Mouse (Mus musculus) neural tube, embryonic 11.5 days (tissue): ENCODE data around the gene Pde4c. TPM values are rescaled to one million over a fixed set of nuclear protein-coding genes. Genes with fewer than 3 reads are reported as not detected.

Source experiments
- ATAC-seq: fragments of 200-750 bp; cut with Nextera tagmentation; 2 replicates; pipeline ENCODE4 v1.8.0; 2017; ENCODE audit warnings: moderate number of reproducible peaks, mild to moderate bottlenecking, moderate TSS enrichment, moderate library complexity; ENCODE audit not compliant: insufficient read depth, low FRiP score, low TSS enrichment
- DNase-seq: peaks from one replicate; pipeline ENCODE4 v3.0.0-alpha.2; 2015; ENCODE audit warnings: low spot score
- H3K27ac ChIP-seq: fragments of 300-500 bp; sonication (generic); 2 replicates; pipeline ENCODE4 v1.5.1; 2014; ENCODE audit warnings: low read depth, mild to moderate bottlenecking, low read length
- H3K27me3 ChIP-seq: fragments of 300-500 bp; sonication (generic); 2 replicates; pipeline ENCODE4 v1.6.1; 2014; ENCODE audit warnings: mild to moderate bottlenecking, low read length, mixed read lengths; ENCODE audit not compliant: control insufficient read depth, insufficient read depth
- H3K36me3 ChIP-seq: fragments of 300-500 bp; sonication (generic); 2 replicates; pipeline ENCODE4 v1.6.1; 2014; ENCODE audit warnings: mild to moderate bottlenecking, low read length, moderate library complexity, mixed read lengths; ENCODE audit not compliant: control insufficient read depth, insufficient read depth
- H3K4me1 ChIP-seq: fragments of 300-500 bp; sonication (generic); 2 replicates; pipeline ENCODE4 v1.6.1; 2014; ENCODE audit warnings: low read length, mixed read lengths; ENCODE audit not compliant: control insufficient read depth, insufficient read depth
- H3K4me2 ChIP-seq: fragments of 300-500 bp; sonication (generic); 2 replicates; pipeline ENCODE4 v1.6.1; 2014; ENCODE audit warnings: low read depth, mild to moderate bottlenecking, moderate library complexity
- H3K4me3 ChIP-seq: fragments of 300-500 bp; sonication (generic); 2 replicates; pipeline ENCODE4 v1.5.1; 2014; ENCODE audit warnings: low read depth, low read length
- H3K9ac ChIP-seq: fragments of 300-500 bp; sonication (generic); 2 replicates; pipeline ENCODE4 v1.6.1; 2014; ENCODE audit warnings: mild to moderate bottlenecking, low read length
- H3K9me3 ChIP-seq: fragments of 300-500 bp; sonication (generic); 2 replicates; pipeline ENCODE4 v1.6.1; 2016; ENCODE audit warnings: low read length; ENCODE audit not compliant: control insufficient read depth
- WGBS: fragments of 180-500 bp; shearing (Covaris S2); extraction: QIAGEN DNeasy Blood & Tissue Kit; methylation state at CpG from one replicate; pipeline ENCODE4 v1.1.7; 2014; 5-methylcytosine and 5-hydroxymethylcytosine counted together
- polyA plus RNA-seq: library from polyadenylated mRNA; unstranded; fragments of >200 nt; fragmentation: Nextera tagmentation; extraction: Ambion mirVana; gene quantifications from 2 replicates; pipeline ENCODE4 v1.2.1, GENCODE M21; 2014

The Pde4c gene
- polyA plus RNA-seq, 1 experiment from 2014 or later, result 0.42 TPM

DNA sequence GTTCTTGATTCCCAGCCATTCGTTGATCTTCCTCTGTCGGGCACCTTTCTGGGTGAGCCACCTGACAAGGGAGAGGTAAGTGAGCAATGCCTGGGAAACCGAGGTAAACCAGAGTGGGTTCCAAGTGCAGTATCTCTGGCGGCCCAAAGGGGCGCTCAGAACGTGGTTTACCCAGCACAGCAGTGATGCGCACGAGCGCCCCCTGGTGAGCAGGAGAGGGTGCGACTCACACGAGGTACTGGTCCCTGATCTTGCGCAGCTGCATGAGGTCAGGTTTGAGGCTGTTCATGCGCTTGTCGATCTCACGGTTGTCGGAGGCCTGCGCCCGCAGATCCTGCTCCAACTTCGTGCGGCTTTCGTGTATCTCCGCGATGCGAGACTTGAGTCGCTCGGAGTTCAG lies 45.8 kb downstream of the Pde4c start:
- no peak overlapping the region for H3K4me2 ChIP-seq
- 8% methylated on average over 26 of the region's 26 CpGs for WGBS
- DNase-seq, result peak; percentile 95
- H3K9me3 ChIP-seq, result no peaks in the 10 kb centered on the region
- no peaks in the 10 kb centered on the region for H3K27me3 ChIP-seq
- H3K27ac ChIP-seq, result no peak overlapping the region
- ATAC-seq, result peak; percentile 54; the same call in 1 of the 2 replicates
- H3K4me3 ChIP-seq, result no peak overlapping the region
- H3K36me3 ChIP-seq, result peaks cover 17% of the 10 kb centered on the region
- peaks cover 16% of the 10 kb centered on the region for H3K4me1 ChIP-seq
- no peak overlapping the region for H3K9ac ChIP-seq

DNA sequence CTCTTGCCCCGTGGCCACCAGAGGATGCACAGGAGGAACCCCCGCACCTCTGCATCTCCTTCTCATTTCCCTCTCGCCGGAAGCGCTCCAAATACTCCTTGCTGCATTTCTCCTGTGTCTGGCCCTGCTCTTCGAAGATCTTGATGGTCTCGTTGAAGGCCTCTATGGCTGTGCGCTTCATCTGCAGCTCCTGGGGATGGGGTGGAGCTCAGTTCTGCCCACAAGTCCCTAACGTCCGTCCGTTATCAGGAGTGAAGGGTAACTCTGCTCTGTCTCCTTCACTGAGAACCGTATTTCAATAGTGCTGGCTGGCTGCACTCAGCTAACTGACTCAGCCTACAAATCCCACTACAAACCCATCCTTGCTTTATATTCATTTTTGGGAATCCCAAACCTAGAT lies 46.3 kb downstream of the Pde4c start:
- DNase-seq (no peak), ATAC-seq (no peak)
- Histone ChIP-seq H3K4me1 (peaks cover 16% of the 10 kb centered on the region), H3K36me3 (peaks cover 17% of the 10 kb centered on the region), H3K4me3 (no peak overlapping the region), H3K9me3 (no peaks in the 10 kb centered on the region), H3K9ac (no peak overlapping the region), H3K27me3 (no peaks in the 10 kb centered on the region), H3K4me2 (no peak overlapping the region), H3K27ac (no peak overlapping the region)
- WGBS, result 77% methylated on average over 12 of the region's 12 CpGs

DNA sequence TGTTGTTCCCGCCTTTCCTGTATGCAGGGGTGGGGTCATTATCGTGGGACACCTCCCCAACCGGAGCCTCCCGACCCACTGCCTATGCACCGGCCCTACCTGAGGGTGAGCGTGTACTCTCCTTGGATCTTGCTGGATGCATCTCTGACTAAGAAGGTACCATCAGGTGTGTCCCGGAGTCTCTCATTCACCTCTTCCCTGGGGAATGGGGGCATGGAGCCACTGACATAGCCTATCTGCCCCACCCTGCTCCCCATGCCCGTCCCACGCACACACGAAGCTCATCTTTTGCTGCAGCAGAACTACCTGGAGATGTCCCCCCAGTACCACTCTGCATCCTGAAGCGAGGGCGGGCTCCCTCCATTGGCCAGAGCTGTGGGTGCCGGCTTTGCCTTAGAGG lies 47.2 kb downstream of the Pde4c start:
- no peak overlapping the region for H3K9ac ChIP-seq
- DNase-seq (no peak), ATAC-seq (no peak)
- H3K4me2 ChIP-seq, result no peak overlapping the region
- H3K27ac ChIP-seq, result no peak overlapping the region
- peaks cover 17% of the 10 kb centered on the region for H3K4me1 ChIP-seq
- no peak overlapping the region for H3K4me3 ChIP-seq
- H3K36me3 ChIP-seq, result peaks cover 17% of the 10 kb centered on the region
- H3K9me3 ChIP-seq, result no peaks in the 10 kb centered on the region
- WGBS, result 93% methylated on average over 13 of the region's 13 CpGs
- no peaks in the 10 kb centered on the region for H3K27me3 ChIP-seq

DNA sequence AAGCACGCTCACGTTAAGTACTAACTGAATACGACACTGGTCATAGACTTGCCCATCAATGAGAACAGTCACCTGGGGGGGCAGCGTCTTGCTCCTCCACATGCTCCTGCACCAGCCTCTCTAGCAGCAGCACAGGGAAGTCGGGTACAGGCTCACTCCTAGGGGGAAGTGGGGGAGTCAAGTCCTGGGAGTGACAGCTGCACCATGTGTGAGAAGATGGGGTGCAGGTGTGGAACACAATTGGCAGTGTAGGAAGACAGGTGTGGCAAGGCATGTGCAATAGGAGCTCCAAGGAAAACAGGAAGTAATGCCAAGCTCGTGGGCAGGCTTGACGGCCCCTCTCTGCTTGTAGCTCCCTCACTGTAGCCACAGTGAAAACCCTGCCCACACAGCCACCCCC lies 47.7 kb downstream of the Pde4c start:
- Histone ChIP-seq H3K27ac (no peak overlapping the region), H3K27me3 (no peaks in the 10 kb centered on the region), H3K9me3 (no peaks in the 10 kb centered on the region), H3K4me2 (no peak overlapping the region), H3K9ac (no peak overlapping the region), H3K4me1 (peaks cover 13% of the 10 kb centered on the region), H3K4me3 (no peak overlapping the region), H3K36me3 (peaks cover 17% of the 10 kb centered on the region)
- ATAC-seq, result no peak
- DNase-seq, result no peak
- 94% methylated on average over 7 of the region's 7 CpGs for WGBS

DNA sequence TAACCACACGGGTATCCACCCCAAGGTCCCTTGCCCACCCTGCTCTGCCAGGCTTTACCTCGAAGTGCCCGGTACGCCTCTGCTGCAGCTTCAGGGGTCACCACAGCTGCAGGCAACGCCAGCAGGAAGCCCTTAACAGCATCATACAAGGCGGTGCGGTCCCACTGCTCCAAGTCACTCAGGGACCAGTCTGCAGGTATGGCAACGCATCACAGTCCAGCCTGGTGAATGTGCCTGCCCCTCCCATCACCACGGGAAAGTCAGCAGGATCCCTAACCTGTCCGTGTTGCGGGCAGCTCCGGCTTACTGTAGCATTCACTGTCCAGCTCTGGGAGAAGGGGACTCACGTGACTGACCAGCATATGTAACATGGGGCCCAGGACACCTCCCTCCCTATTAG lies 48.6 kb downstream of the Pde4c start:
- no peak overlapping the region for H3K27ac ChIP-seq
- WGBS, result 95% methylated on average over 13 of the region's 13 CpGs
- no peaks in the 10 kb centered on the region for H3K9me3 ChIP-seq
- DNase-seq (no peak), ATAC-seq (no peak)
- peaks cover 17% of the 10 kb centered on the region for H3K36me3 ChIP-seq
- H3K27me3 ChIP-seq, result no peaks in the 10 kb centered on the region
- H3K4me2 ChIP-seq, result no peak overlapping the region
- 0 out of 2 replicates have a peak, but pooled peaks cover 5% of the 10 kb centered on the region for H3K4me1 ChIP-seq
- H3K9ac ChIP-seq, result no peak overlapping the region
- H3K4me3 ChIP-seq, result no peak overlapping the region

DNA sequence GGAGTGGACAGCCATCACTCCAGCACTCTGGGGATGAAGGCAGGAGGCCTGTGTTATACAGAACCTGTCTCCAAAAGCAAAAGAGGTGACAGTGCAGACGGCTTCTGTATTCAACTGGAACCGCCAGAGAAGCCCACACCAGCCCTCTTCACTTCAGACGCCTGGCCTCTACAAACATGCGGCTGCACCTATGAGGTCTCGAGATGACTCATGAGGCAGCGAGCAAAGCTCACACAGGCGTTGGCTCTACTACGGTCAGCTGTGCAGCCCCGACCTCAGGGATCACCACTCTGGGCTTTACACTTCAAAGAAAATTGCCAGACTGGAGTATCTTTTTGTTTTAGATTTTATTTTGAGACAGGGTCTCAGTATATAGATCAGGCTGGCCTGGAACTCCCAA lies 49.4 kb downstream of the Pde4c start:
- H3K4me1 ChIP-seq, result peaks cover 9% of the 10 kb centered on the region; the same call in 1 of the 2 replicates
- ATAC-seq, result no peak
- no peaks in the 10 kb centered on the region for H3K9me3 ChIP-seq
- H3K9ac ChIP-seq, result no peak overlapping the region
- H3K4me2 ChIP-seq, result no peak overlapping the region
- DNase-seq, result no peak
- H3K36me3 ChIP-seq, result peaks cover 17% of the 10 kb centered on the region
- no peak overlapping the region for H3K27ac ChIP-seq
- H3K4me3 ChIP-seq, result no peak overlapping the region
- no peaks in the 10 kb centered on the region for H3K27me3 ChIP-seq
- 89% methylated on average over 9 of the region's 9 CpGs for WGBS

DNA sequence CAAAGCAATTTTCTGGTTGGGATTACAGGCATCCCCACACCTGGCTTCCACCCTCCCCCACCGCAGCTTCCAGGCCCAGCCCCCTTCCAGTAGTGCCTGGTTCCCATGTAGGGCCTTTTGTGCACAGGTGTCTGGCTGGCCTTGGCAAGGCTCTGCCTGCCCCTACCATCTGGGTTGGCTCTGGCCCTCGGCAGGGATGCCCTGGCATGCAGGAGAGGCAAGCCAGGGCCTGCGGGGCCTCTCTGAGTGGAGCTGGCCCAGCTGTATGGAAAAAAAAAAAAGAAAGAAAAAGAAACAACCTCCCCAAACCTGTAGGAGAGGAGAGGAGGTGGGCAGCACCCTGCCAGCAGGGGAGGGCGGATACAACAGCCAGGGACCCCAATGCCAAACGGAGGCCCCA lies 49.9 kb downstream of the Pde4c start:
- no peak overlapping the region for H3K4me2 ChIP-seq
- no peaks in the 10 kb centered on the region for H3K9me3 ChIP-seq
- H3K9ac ChIP-seq, result no peak overlapping the region
- H3K27ac ChIP-seq, result no peak overlapping the region
- peaks cover 15% of the 10 kb centered on the region for H3K36me3 ChIP-seq
- ATAC-seq, result no peak
- peaks cover 13% of the 10 kb centered on the region; the same call in 1 of the 2 replicates for H3K4me1 ChIP-seq
- no peak for DNase-seq
- 93% methylated on average over 5 of the region's 5 CpGs for WGBS
- no peaks in the 10 kb centered on the region for H3K27me3 ChIP-seq
- H3K4me3 ChIP-seq, result no peak overlapping the region

DNA sequence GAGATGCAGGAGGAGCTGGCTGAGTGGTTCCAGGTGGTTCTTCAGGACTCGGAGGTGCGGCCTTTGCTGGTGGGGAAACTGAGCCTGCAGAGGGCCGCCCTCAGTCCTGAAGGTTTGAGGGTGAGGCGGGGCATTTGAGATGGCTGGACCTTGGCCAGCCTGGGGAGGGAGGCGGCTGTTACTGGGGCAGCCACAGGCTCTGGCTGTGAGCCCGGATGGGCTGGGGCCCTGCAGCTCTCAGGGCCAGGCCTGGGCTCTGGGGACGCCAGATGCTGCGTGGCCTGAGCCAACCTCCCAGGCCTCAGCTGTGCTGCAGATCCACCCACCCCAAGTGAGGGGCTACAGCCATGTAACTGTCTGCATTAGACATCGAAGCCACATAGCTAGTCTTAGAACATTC lies 50.3 kb downstream of the Pde4c start:
- DNase-seq, result no peak
- Histone ChIP-seq H3K9ac (peak overlapping the region; percentile 44), H3K9me3 (no peaks in the 10 kb centered on the region), H3K36me3 (peaks cover 11% of the 10 kb centered on the region), H3K27ac (no peak overlapping the region), H3K4me1 (peaks cover 13% of the 10 kb centered on the region; the same call in 1 of the 2 replicates), H3K4me2 (no peak overlapping the region), H3K27me3 (no peaks in the 10 kb centered on the region), H3K4me3 (no peak overlapping the region)
- 81% methylated on average over 9 of the region's 9 CpGs for WGBS
- no peak for ATAC-seq

DNA sequence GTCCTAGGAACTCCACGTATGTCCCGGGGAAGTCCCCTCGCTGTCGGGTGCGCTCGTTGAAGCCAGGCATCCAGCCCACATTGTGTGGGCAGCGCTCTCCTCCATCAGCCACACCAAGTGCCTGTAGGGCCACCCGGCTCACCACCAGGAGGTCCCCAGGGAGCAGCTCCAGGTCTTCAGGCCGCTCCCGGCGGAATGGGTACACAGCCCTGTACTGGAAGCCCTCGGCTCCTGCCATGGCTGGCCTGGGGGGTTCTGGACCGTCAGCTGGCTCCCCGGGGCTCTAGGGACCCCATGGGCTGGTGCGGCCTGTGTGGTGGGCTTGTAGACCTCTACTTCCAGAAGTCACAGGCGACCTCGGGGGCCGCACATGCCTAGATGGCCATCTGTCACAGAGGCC lies 51.2 kb downstream of the Pde4c start:
- no peak overlapping the region for H3K9ac ChIP-seq
- H3K36me3 ChIP-seq, result peaks cover 8% of the 10 kb centered on the region
- DNase-seq (no peak), ATAC-seq (no peak)
- no peak overlapping the region for H3K27ac ChIP-seq
- WGBS, result 94% methylated on average over 18 of the region's 18 CpGs
- no peak overlapping the region for H3K4me3 ChIP-seq
- H3K9me3 ChIP-seq, result no peaks in the 10 kb centered on the region
- H3K4me1 ChIP-seq, result peaks cover 12% of the 10 kb centered on the region; the same call in 1 of the 2 replicates
- H3K27me3 ChIP-seq, result no peaks in the 10 kb centered on the region
- no peak overlapping the region; the same call in 1 of the 2 replicates for H3K4me2 ChIP-seq
